Mouse (Mus musculus): ENCODE data around the gene Map3k15. TPM values are rescaled to one million over a fixed set of nuclear protein-coding genes. Genes with fewer than 3 reads are reported as not detected.

Map3k15 gene
- 0.97 TPM for polyA plus RNA-seq (2014; fragmentation: Illumina TruSeq; extraction: RNeasy Lipid Tissue Mini Kit (QIAGEN cat#74804); ENCODE audit: low read depth, low replicate concordance)

GRCm38 (mm10) chrX:159988002-159988960, at the start of gene Map3k15:
Gene Map3k15 (plus strand): TSS chrX:159988433.

GRCm38 (mm10) chrX:160137861-160138717, 149.9 kb downstream of the Map3k15 start, which contains the start of gene Pdha1:
Gene Pdha1 (minus strand): TSS chrX:160138413.

Other genes starting within 250 kb of the Map3k15 start
- 1,125 TPM for gene Pdha1, start 150.0 kb downstream of the Map3k15 start, polyA plus RNA-seq (2014; fragmentation: Illumina TruSeq; extraction: RNeasy Lipid Tissue Mini Kit (QIAGEN cat#74804); ENCODE audit: low read depth, low replicate concordance)

Data from heart, adult 10 weeks (tissue).